Mouse (Mus musculus) olfactory bulb, adult 2 months (tissue): ENCODE data around the gene Fndc5. TPM values are rescaled to one million over a fixed set of nuclear protein-coding genes. Genes with fewer than 3 reads are reported as not detected.

Experiments
- H3K27ac ChIP-seq: fragments of 200-500 bp; 2 replicates; pipeline ENCODE4 v1.5.1; 2012; ENCODE audit warnings: low read depth, low read length; ENCODE audit not compliant: insufficient read depth
- H3K4me1 ChIP-seq: fragments of 200-500 bp; 2 replicates; pipeline ENCODE4 v1.6.1; 2012; ENCODE audit warnings: low read length; ENCODE audit not compliant: control insufficient read depth, insufficient read depth
- H3K4me3 ChIP-seq: fragments of 200-500 bp; 2 replicates; pipeline ENCODE4 v1.5.1; 2012; ENCODE audit warnings: mild to moderate bottlenecking, low read depth, low read length, moderate library complexity; ENCODE audit not compliant: insufficient read depth
- CTCF ChIP-seq: fragments of 200-500 bp; IDR thresholded peaks from 2 replicates; pipeline ENCODE4 v1.5.1; 2012; ENCODE audit warnings: low read depth, mild to moderate bottlenecking, low read length, moderate library complexity; ENCODE audit not compliant: insufficient read depth
- POLR2A ChIP-seq: fragments of 200-500 bp; IDR thresholded peaks from 2 replicates; pipeline ENCODE4 v1.6.1; 2012; ENCODE audit warnings: mild to moderate bottlenecking, low read depth, low read length, moderate library complexity; ENCODE audit not compliant: insufficient read depth
- whole genome bisulfite sequencing: fragments of 180-500 bp; shearing (Covaris S2); methylation state at CpG from one replicate; pipeline ENCODE4 v1.1.7; 2018; 5-methylcytosine and 5-hydroxymethylcytosine counted together
- polyA plus RNA-seq: library from polyadenylated mRNA; stranded (reverse); fragments of >200 nt; gene quantifications from 2 replicates; pipeline ENCODE4 v1.2.4, GENCODE M21; 2012; ENCODE audit warnings: low replicate concordance; ENCODE audit not compliant: missing spikeins, insufficient read depth, insufficient read length

The Fndc5 gene
- polyA plus RNA-seq, 1 experiment = not detected

- Histone ChIP-seq H3K27ac (no peak overlapping the region), H3K4me3 (no peak overlapping the region), H3K4me1 (peaks cover 22% of the 10 kb centered on the region)
- TF ChIP-seq CTCF (no peak), POLR2A (no peak)
- 92% methylated on average over 6 of the region's 6 CpGs for WGBS
Observed at GRCm38 (mm10) chr4:129110804-129111203, 26.0 kb upstream of the Fndc5 start.

GRCm38 (mm10) chr4:129111350-129111749 is 25.4 kb upstream of the Fndc5 start:
- 0 out of 2 replicates have a peak, but pooled peaks have one; percentile 16 for TF ChIP-seq CTCF
- TF ChIP-seq POLR2A = no peak
- H3K4me3 ChIP-seq = no peak overlapping the region
- 66% methylated on average over 11 of the region's 11 CpGs for WGBS
- peaks cover 22% of the 10 kb centered on the region for H3K4me1 ChIP-seq
- H3K27ac ChIP-seq = no peak overlapping the region

GRCm38 (mm10) chr4:129112231-129112630 is 24.6 kb upstream of the Fndc5 start:
- Histone ChIP-seq H3K4me3 (no peak overlapping the region), H3K4me1 (peaks cover 22% of the 10 kb centered on the region), H3K27ac (no peak overlapping the region)
- 58% methylated on average over 13 of the region's 13 CpGs for WGBS
- no peak for TF ChIP-seq CTCF
- no peak for TF ChIP-seq POLR2A

- Histone ChIP-seq H3K27ac (no peak overlapping the region), H3K4me3 (no peak overlapping the region), H3K4me1 (peaks cover 25% of the 10 kb centered on the region)
- 23% methylated on average over 28 of the region's 28 CpGs for WGBS
- peak; percentile 96 for TF ChIP-seq CTCF
- TF ChIP-seq POLR2A = no peak
Observed at GRCm38 (mm10) chr4:129113083-129113988, 23.5 kb upstream of the Fndc5 start.

- H3K27ac ChIP-seq = no peak overlapping the region
- TF ChIP-seq POLR2A (no peak), CTCF (no peak)
- H3K4me1 ChIP-seq = peaks cover 37% of the 10 kb centered on the region
- WGBS = 89% methylated on average over 8 of the region's 8 CpGs
- H3K4me3 ChIP-seq = no peak overlapping the region
Observed at GRCm38 (mm10) chr4:129116703-129117102, 20.1 kb upstream of the Fndc5 start.

- 87% methylated on average over 14 of the region's 14 CpGs for WGBS
- Histone ChIP-seq H3K4me1 (peaks cover 31% of the 10 kb centered on the region), H3K4me3 (no peak overlapping the region), H3K27ac (no peak overlapping the region)
- TF ChIP-seq POLR2A (no peak), CTCF (no peak)
Observed at GRCm38 (mm10) chr4:129117720-129118510, 18.9 kb upstream of the Fndc5 start.

GRCm38 (mm10) chr4:129119708-129120107 is 17.1 kb upstream of the Fndc5 start:
- H3K4me1 ChIP-seq = peaks cover 22% of the 10 kb centered on the region
- H3K4me3 ChIP-seq = no peak overlapping the region; the same call in 1 of the 2 replicates
- 81% methylated on average over 10 of the region's 10 CpGs for WGBS
- no peak overlapping the region for H3K27ac ChIP-seq
- no peak for TF ChIP-seq POLR2A
- TF ChIP-seq CTCF = no peak

- Histone ChIP-seq H3K4me3 (peak overlapping the region; percentile 57), H3K27ac (no peak overlapping the region), H3K4me1 (peaks cover 31% of the 10 kb centered on the region)
- 1% methylated on average over 59 of the region's 59 CpGs for WGBS
- no peak for TF ChIP-seq POLR2A
- TF ChIP-seq CTCF = no peak
Observed at GRCm38 (mm10) chr4:129120520-129121445, 16.0 kb upstream of the Fndc5 start.
